Mouse (Mus musculus) embryonic facial prominence, embryonic 15.5 days (tissue): ENCODE measurements at regions not wholly inside any gene's neighbourhood (a gene's known extent, or its start where the extent isn't known, plus 50 kb on each side); places are given as distances from the start of the nearest gene placed in this dataset.

Experiments used
- ATAC-seq: fragments of 200-750 bp; cut with Nextera tagmentation; 2 replicates; pipeline ENCODE4 v1.8.0; 2017; ENCODE audit warnings: low read depth, moderate TSS enrichment; ENCODE audit not compliant: insufficient number of reproducible peaks, low FRiP score, low TSS enrichment
- H3K27ac ChIP-seq: fragments of 300-500 bp; sonication (generic); replicated peaks from 2 replicates; pipeline ENCODE4 v1.5.1; 2015; ENCODE audit warnings: mild to moderate bottlenecking, inconsistent platforms
- H3K27me3 ChIP-seq: fragments of 300-500 bp; sonication (generic); 2 replicates; pipeline ENCODE4 v1.6.1; 2015; ENCODE audit warnings: inconsistent platforms
- H3K36me3 ChIP-seq: fragments of 300-500 bp; sonication (generic); 2 replicates; pipeline ENCODE4 v1.6.1; 2015; ENCODE audit warnings: mild to moderate bottlenecking, inconsistent platforms
- H3K4me1 ChIP-seq: fragments of 300-500 bp; sonication (generic); 2 replicates; pipeline ENCODE4 v1.6.1; 2015; ENCODE audit warnings: inconsistent platforms
- H3K4me2 ChIP-seq: fragments of 300-500 bp; sonication (generic); replicated peaks from 2 replicates; pipeline ENCODE4 v1.6.1; 2015; ENCODE audit warnings: mild to moderate bottlenecking, inconsistent platforms
- H3K4me3 ChIP-seq: fragments of 300-500 bp; sonication (generic); replicated peaks from 2 replicates; pipeline ENCODE4 v1.5.1; 2015; ENCODE audit warnings: mild to moderate bottlenecking, inconsistent platforms
- H3K9ac ChIP-seq: fragments of 300-500 bp; sonication (generic); 2 replicates; pipeline ENCODE4 v1.6.1; 2015; ENCODE audit warnings: inconsistent platforms
- H3K9me3 ChIP-seq: fragments of 300-500 bp; sonication (generic); replicated peaks from 2 replicates; pipeline ENCODE4 v1.6.1; 2016; ENCODE audit warnings: inconsistent platforms
- WGBS: fragments of 180-500 bp; shearing (Covaris S2); methylation state at CpG from one replicate; pipeline ENCODE4 v1.1.7; 2015; 5-methylcytosine and 5-hydroxymethylcytosine counted together

DNA sequence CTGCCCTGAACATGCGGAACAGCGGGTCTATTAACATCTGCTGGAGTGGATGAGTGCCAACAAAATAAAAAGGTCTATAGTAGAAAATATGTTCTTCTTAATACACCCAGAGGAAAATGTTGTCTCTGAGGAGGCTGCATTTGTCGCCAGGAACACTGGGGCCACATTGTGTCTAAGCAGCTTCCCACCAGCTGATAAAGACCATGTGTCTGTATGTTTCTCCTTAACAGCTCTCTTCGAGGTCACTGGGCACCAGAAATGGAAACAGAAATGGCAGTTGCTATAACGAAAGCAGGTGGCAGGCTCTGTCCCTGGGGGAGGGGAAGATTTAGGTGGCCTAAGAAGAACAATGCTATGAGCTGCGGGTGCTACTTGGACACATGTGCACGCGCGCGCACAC lies 159.4 kb downstream of the Ly86 start:
- H3K27ac ChIP-seq: 0 out of 2 replicates have a peak overlapping the region, but pooled peaks have one; percentile 8
- no peaks in the 10 kb centered on the region for H3K36me3 ChIP-seq
- H3K4me2 ChIP-seq: no peak overlapping the region
- no peaks in the 10 kb centered on the region for H3K27me3 ChIP-seq
- ATAC-seq: no peak
- H3K4me3 ChIP-seq: no peak overlapping the region
- H3K4me1 ChIP-seq: peaks cover 38% of the 10 kb centered on the region
- H3K9me3 ChIP-seq: no peaks in the 10 kb centered on the region
- H3K9ac ChIP-seq: no peak overlapping the region
- 54% methylated on average over 10 of the region's 10 CpGs for WGBS

- Histone ChIP-seq H3K4me1 (peaks cover 49% of the 10 kb centered on the region), H3K9ac (no peak overlapping the region), H3K4me2 (no peak overlapping the region), H3K4me3 (no peak overlapping the region), H3K36me3 (no peaks in the 10 kb centered on the region), H3K27ac (peak overlapping the region; percentile 78; the same call in 1 of the 2 replicates), H3K9me3 (no peaks in the 10 kb centered on the region), H3K27me3 (no peaks in the 10 kb centered on the region)
- WGBS: 58% methylated on average over 3 of the region's 3 CpGs
- no peak for ATAC-seq
Observed at GRCm38 (mm10) chr13:37505617-37506016, 160.6 kb downstream of the Ly86 start.

GRCm38 (mm10) chr13:37506046-37506445 lies 161.0 kb downstream of the Ly86 start:
- no peaks in the 10 kb centered on the region for H3K27me3 ChIP-seq
- peak overlapping the region; percentile 78 for H3K27ac ChIP-seq
- H3K9ac ChIP-seq: no peak overlapping the region
- no peak overlapping the region for H3K4me3 ChIP-seq
- 67% methylated on average over 10 of the region's 10 CpGs for WGBS
- H3K9me3 ChIP-seq: no peaks in the 10 kb centered on the region
- ATAC-seq: no peak
- H3K36me3 ChIP-seq: no peaks in the 10 kb centered on the region
- H3K4me2 ChIP-seq: no peak overlapping the region
- H3K4me1 ChIP-seq: peaks cover 49% of the 10 kb centered on the region

- H3K4me1 ChIP-seq: peaks cover 49% of the 10 kb centered on the region
- H3K27ac ChIP-seq: peak overlapping the region; percentile 78
- no peaks in the 10 kb centered on the region for H3K27me3 ChIP-seq
- no peak overlapping the region for H3K4me2 ChIP-seq
- no peak overlapping the region for H3K9ac ChIP-seq
- no peak overlapping the region for H3K4me3 ChIP-seq
- no peaks in the 10 kb centered on the region for H3K36me3 ChIP-seq
- ATAC-seq: no peak
- H3K9me3 ChIP-seq: no peaks in the 10 kb centered on the region
- 62% methylated on average over 8 of the region's 8 CpGs for WGBS
Observed at GRCm38 (mm10) chr13:37506701-37507100, 161.7 kb downstream of the Ly86 start.

DNA sequence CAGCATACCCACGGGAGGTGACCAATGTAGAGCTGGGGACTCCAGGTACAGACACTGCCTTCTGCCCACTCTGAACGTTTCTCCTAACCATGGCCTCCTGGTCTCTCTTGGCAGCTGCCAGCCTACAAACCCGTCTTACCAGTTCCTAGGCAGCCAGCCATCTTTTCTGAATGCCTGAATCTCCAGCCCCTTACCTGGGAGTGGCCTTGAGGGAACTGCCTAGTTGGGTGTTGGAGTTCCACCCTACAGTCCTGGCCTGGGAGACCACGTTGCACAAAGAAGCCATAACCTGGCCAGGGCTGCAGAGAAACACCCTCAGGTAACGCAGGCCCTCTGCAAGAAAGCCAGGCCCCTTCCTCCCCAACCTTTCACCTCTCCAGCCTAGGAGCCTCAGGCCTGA lies 162.1 kb downstream of the Ly86 start:
- Histone ChIP-seq H3K4me1 (peaks cover 49% of the 10 kb centered on the region), H3K9ac (no peak overlapping the region), H3K27ac (peak overlapping the region; percentile 78), H3K36me3 (no peaks in the 10 kb centered on the region), H3K4me3 (no peak overlapping the region), H3K4me2 (0 out of 2 replicates have a peak overlapping the region, but pooled peaks have one; percentile 21), H3K9me3 (no peaks in the 10 kb centered on the region), H3K27me3 (no peaks in the 10 kb centered on the region)
- no peak for ATAC-seq
- WGBS: 60% methylated on average over 5 of the region's 5 CpGs

DNA sequence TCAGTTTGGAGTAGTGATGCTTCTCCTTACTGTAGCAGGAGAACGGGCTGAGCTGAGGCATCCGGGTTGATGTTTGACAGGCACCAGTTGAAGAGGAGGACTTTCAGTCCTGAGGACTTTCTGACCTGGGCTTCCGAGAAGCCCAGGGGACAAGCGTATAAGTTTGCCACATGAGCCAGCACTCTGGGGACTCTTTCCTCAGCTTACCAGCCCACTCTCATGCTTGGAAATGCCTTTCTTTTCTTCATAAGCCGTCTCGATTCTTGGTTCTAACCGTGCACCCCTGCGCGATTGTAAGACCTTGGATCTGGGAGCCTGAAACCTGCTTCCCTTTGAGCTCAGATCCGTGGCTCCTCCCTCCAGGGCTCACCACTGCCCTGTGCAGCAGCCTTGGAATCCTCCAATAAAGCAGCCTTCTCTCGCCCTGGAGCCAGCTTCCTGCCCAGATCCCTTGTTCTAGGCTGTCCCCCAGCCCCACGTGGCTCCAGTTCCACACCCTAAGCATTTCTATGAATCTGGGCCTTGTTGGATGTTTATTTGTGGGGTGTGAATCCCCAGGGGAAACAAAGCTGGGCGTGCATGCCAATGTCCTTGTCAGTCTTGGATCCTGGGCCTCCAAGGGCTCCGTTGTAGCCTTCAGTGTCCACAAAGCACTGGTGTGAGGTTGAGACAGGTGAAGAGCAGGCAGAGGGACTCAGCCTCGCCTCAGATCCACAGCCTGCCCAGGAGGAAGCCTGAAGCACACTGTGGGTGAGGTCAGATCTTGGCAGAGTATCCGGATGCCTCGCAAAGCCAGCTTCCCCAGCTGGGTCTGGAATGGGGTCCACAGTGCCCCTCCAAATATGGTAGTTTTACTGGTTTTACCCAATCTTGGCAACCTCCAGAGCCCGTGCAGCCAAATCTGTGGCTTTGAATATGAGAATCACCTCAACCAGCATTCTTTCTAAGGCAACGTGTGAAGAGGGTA lies 163.7 kb downstream of the Ly86 start:
- H3K36me3 ChIP-seq: no peaks in the 10 kb centered on the region
- H3K4me3 ChIP-seq: no peak overlapping the region
- no peaks in the 10 kb centered on the region for H3K9me3 ChIP-seq
- ATAC-seq: peak; percentile 53
- H3K27me3 ChIP-seq: no peaks in the 10 kb centered on the region
- H3K4me2 ChIP-seq: peak overlapping the region; percentile 10; the same call in 1 of the 2 replicates
- WGBS: 37% methylated on average over 19 of the region's 19 CpGs
- H3K27ac ChIP-seq: peak overlapping the region; percentile 82
- peaks cover 50% of the 10 kb centered on the region for H3K4me1 ChIP-seq
- H3K9ac ChIP-seq: no peak overlapping the region

DNA sequence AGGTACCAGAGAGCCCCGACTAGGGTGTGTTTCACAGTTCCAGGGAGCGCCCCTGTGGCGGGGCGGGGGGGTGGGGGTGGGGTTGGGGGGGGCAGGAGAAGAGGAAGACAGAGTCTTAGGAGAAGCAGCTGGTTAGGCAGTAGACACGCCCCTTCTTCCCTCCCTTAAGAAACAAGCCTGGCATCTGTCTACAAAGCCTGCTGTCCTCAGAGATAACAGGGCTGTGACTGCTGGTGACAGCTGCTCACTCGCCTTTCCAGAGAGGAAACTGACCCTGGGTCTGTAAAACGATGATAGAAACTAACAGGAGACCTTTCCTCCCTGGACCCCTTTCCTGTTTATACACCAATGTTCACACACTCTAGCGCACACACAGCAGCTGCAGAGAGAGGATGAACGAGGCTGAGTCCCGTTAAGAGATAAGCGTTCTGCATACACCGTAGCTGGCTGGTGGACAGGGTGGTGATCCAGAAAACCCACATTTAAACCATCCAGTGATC lies 164.4 kb downstream of the Ly86 start:
- Histone ChIP-seq H3K4me3 (no peak overlapping the region), H3K9ac (no peak overlapping the region), H3K9me3 (no peaks in the 10 kb centered on the region), H3K27ac (peak overlapping the region; percentile 82), H3K36me3 (no peaks in the 10 kb centered on the region), H3K27me3 (no peaks in the 10 kb centered on the region), H3K4me2 (peak overlapping the region; percentile 10; the same call in 1 of the 2 replicates), H3K4me1 (peaks cover 53% of the 10 kb centered on the region)
- peak; percentile 34; the same call in 1 of the 2 replicates for ATAC-seq
- 41% methylated on average over 12 of the region's 12 CpGs for WGBS

DNA sequence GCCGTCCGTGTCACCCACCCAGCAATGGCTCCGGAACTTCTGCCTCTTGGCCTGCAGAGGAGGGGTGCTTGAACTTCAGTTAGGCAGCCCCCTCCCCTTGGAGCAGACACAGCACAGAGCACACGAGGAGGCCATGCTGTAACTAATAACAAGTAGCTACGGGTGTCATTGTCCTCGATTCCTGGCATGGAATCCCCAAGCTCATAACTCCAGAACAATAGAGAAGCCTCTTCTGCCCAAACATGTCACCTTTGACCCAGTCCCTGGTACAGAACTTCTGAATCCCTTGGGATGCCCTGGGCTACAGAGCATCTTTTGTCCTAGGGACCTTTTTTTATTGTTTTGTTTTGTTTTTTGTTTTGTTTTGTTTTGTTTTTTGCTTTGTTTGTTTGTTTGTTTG lies 165.5 kb downstream of the Ly86 start:
- H3K4me3 ChIP-seq: no peak overlapping the region
- H3K36me3 ChIP-seq: no peaks in the 10 kb centered on the region
- H3K27ac ChIP-seq: 0 out of 2 replicates have a peak overlapping the region, but pooled peaks have one; percentile 82
- no peak overlapping the region for H3K4me2 ChIP-seq
- H3K27me3 ChIP-seq: no peaks in the 10 kb centered on the region
- peaks cover 57% of the 10 kb centered on the region for H3K4me1 ChIP-seq
- no peaks in the 10 kb centered on the region for H3K9me3 ChIP-seq
- ATAC-seq: no peak
- H3K9ac ChIP-seq: no peak overlapping the region
- WGBS: 82% methylated on average over 6 of the region's 6 CpGs

- Histone ChIP-seq H3K9me3 (no peaks in the 10 kb centered on the region), H3K27ac (no peak overlapping the region), H3K4me1 (peaks cover 55% of the 10 kb centered on the region), H3K4me3 (no peak overlapping the region), H3K9ac (no peak overlapping the region), H3K36me3 (no peaks in the 10 kb centered on the region), H3K4me2 (no peak overlapping the region), H3K27me3 (no peaks in the 10 kb centered on the region)
- 85% methylated on average over 6 of the region's 6 CpGs for WGBS
- no peak for ATAC-seq
Observed at GRCm38 (mm10) chr13:37511006-37511405, 166.0 kb downstream of the Ly86 start.

DNA sequence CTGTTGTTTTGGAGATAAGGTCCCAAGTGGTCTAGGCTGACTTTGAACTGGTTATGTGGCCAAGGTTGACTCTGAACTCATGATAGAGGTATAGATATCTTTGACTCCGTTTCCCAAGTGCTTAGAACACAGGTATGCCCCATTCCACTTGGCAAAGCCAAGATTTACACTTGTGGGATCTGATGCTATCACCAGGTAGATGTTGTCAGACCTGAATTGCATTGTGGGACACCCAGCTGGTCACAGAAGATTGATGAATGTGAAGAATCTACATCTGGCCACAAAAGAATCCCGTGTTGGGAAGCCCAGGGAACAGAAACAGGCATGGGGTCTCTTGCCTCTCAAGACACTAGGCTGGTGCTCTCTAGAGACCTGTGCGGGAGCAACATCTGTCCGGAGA lies 166.4 kb downstream of the Ly86 start:
- no peak overlapping the region for H3K4me2 ChIP-seq
- no peak overlapping the region for H3K27ac ChIP-seq
- peaks cover 52% of the 10 kb centered on the region for H3K4me1 ChIP-seq
- no peaks in the 10 kb centered on the region for H3K36me3 ChIP-seq
- H3K4me3 ChIP-seq: no peak overlapping the region
- WGBS: 70% methylated on average over 4 of the region's 4 CpGs
- no peaks in the 10 kb centered on the region for H3K9me3 ChIP-seq
- no peaks in the 10 kb centered on the region for H3K27me3 ChIP-seq
- H3K9ac ChIP-seq: no peak overlapping the region
- no peak for ATAC-seq

DNA sequence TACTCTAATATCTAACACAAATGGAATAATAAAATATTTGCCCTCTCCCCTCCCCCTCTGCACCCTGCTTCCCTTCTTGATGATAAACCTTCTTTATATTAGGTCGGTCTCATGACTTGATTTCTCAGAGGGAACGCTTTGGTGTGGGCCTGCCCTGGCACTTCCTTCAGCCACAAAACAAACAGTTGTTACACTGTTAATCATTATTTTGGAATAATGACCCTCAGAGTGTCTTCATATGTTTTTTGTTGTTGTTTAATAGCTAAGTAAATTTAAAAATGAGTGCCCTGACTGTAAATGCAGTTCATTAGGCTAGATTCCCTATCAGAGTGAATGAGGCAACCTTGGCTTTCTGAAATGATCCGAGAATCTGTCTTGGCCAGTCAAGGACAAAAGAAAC lies 167.8 kb downstream of the Ly86 start:
- peaks cover 48% of the 10 kb centered on the region for H3K4me1 ChIP-seq
- no peak overlapping the region for H3K4me3 ChIP-seq
- H3K9ac ChIP-seq: no peak overlapping the region
- H3K4me2 ChIP-seq: no peak overlapping the region
- H3K36me3 ChIP-seq: no peaks in the 10 kb centered on the region
- no peak for ATAC-seq
- no peak overlapping the region for H3K27ac ChIP-seq
- 62% methylated on average over 3 of the region's 3 CpGs for WGBS
- H3K9me3 ChIP-seq: no peaks in the 10 kb centered on the region
- H3K27me3 ChIP-seq: no peaks in the 10 kb centered on the region
